Mouse (Mus musculus) MEL (cell line): Measurements from ENCODE around the gene Prmt1. TPM values are rescaled to one million over a fixed set of nuclear protein-coding genes. Genes with fewer than 3 reads are reported as not detected.

Source experiments
- DNase-seq: peaks from one replicate; pipeline ENCODE4 v3.0.0; 2011; ENCODE audit warnings: low read depth, low spot score
- H3K27ac ChIP-seq: 2 replicates; pipeline ENCODE4 v1.5.1; 2012; ENCODE audit warnings: low read depth, mild to moderate bottlenecking, control low read depth, low read length, moderate library complexity; ENCODE audit not compliant: control insufficient read depth
- H3K27me3 ChIP-seq, 2 experiments: fragments of 150-350 bp in 1 of 2; sonication (generic) in 1 of 2; 2 replicates each; pipeline ENCODE4 v1.6.1; 2012; ENCODE audit warnings: low read length in 2 of 2, mild to moderate bottlenecking in 2 of 2, improper control_type of control experiment in 1 of 2, moderate library complexity in 1 of 2; ENCODE audit not compliant: insufficient read depth in 2 of 2, control insufficient read depth in 1 of 2
- H3K36me3 ChIP-seq, 2 experiments: 2 replicates each; pipeline ENCODE4 v1.6.1; 2012 to 2014; ENCODE audit warnings: low read length in 2 of 2, improper control_type of control experiment in 1 of 2, inconsistent platforms in 1 of 2, mild to moderate bottlenecking in 1 of 2; ENCODE audit not compliant: insufficient read depth in 2 of 2, control insufficient read depth in 1 of 2
- H3K4me1 ChIP-seq, 2 experiments: fragments of 150-350 bp in 1 of 2; sonication (generic) in 1 of 2; 2 replicates each; pipeline ENCODE4 v1.6.1; 2012; ENCODE audit warnings: low read length in 2 of 2, improper control_type of control experiment in 1 of 2, mild to moderate bottlenecking in 1 of 2; ENCODE audit not compliant: insufficient read depth in 2 of 2, control insufficient read depth in 1 of 2
- H3K4me3 ChIP-seq, 2 experiments: fragments of 150-350 bp in 1 of 2; sonication (generic) in 1 of 2; 2 replicates each; pipeline ENCODE4 v1.5.1; 2012; ENCODE audit warnings: low read depth in 2 of 2, low read length in 2 of 2, mild to moderate bottlenecking in 2 of 2, moderate library complexity in 2 of 2, control low read depth in 1 of 2, improper control_type of control experiment in 1 of 2; ENCODE audit not compliant: control insufficient read depth in 1 of 2, insufficient read depth in 1 of 2
- H3K79me2 ChIP-seq: 2 replicates; pipeline ENCODE4 v1.6.1; 2012; ENCODE audit warnings: mild to moderate bottlenecking, low read length, moderate library complexity; ENCODE audit not compliant: control insufficient read depth, poor library complexity, insufficient read depth
- H3K9ac ChIP-seq: 2 replicates; pipeline ENCODE4 v1.6.1; 2012; ENCODE audit warnings: low read depth, mild to moderate bottlenecking, control low read depth, low read length, moderate library complexity; ENCODE audit not compliant: control insufficient read depth, poor library complexity, severe bottlenecking
- H3K9me3 ChIP-seq: fragments of 150-350 bp; sonication (generic); replicated peaks from 2 replicates; pipeline ENCODE4 v1.6.1; 2012; ENCODE audit warnings: mild to moderate bottlenecking, low read length, improper control_type of control experiment, moderate library complexity; ENCODE audit not compliant: insufficient read depth
- CHD1 ChIP-seq: IDR thresholded peaks from 2 replicates; pipeline ENCODE4 v1.6.1; 2012; ENCODE audit warnings: low read depth, mild to moderate bottlenecking, inconsistent platforms, low read length, improper control_type of control experiment
- CTCF ChIP-seq, 3 experiments: IDR thresholded peaks in 2 of 3; conservative IDR thresholded peaks in 1 of 3; 2 replicates each; pipeline ENCODE4 v1.5.1; 2011 to 2012; ENCODE audit warnings: low read length in 3 of 3, low read depth in 2 of 3, mild to moderate bottlenecking in 2 of 3, improper control_type of control experiment in 1 of 3, inconsistent platforms in 1 of 3, mixed read lengths in 1 of 3, moderate library complexity in 1 of 3; ENCODE audit not compliant: control insufficient read depth in 1 of 3, insufficient read depth in 1 of 3, poor library complexity in 1 of 3, severe bottlenecking in 1 of 3
- ETS1 ChIP-seq: IDR thresholded peaks from 2 replicates; pipeline ENCODE4 v1.6.1; 2012; ENCODE audit warnings: low read depth, mild to moderate bottlenecking, inconsistent platforms, low read length, improper control_type of control experiment, moderate library complexity
- JUND ChIP-seq: IDR thresholded peaks from 2 replicates; pipeline ENCODE4 v1.6.1; 2011; ENCODE audit warnings: low read depth, mild to moderate bottlenecking, improper control_type of control experiment, low read length
- MAFK ChIP-seq: IDR thresholded peaks from 2 replicates; pipeline ENCODE4 v1.6.1; 2011; ENCODE audit warnings: low read depth, mild to moderate bottlenecking, low read length, improper control_type of control experiment, borderline replicate concordance
- MAX ChIP-seq: IDR thresholded peaks from 2 replicates; pipeline ENCODE4 v1.6.1; 2011; ENCODE audit warnings: low read length, improper control_type of control experiment
- MXI1 ChIP-seq: IDR thresholded peaks from 2 replicates; pipeline ENCODE4 v1.6.1; 2011; ENCODE audit warnings: mild to moderate bottlenecking, low read depth, low read length, improper control_type of control experiment
- MYC ChIP-seq: IDR thresholded peaks from 2 replicates; pipeline ENCODE4 v1.6.1; 2011; ENCODE audit warnings: low read depth, mild to moderate bottlenecking, low read length, improper control_type of control experiment, moderate library complexity
- NELFE ChIP-seq: IDR thresholded peaks from 2 replicates; pipeline ENCODE4 v1.6.1; 2011; ENCODE audit warnings: low read depth, low read length, improper control_type of control experiment
- NRF1 ChIP-seq: IDR thresholded peaks from 2 replicates; pipeline ENCODE4 v1.6.1; 2014; ENCODE audit warnings: low read depth, mild to moderate bottlenecking, inconsistent platforms, low read length, improper control_type of control experiment, moderate library complexity; ENCODE audit not compliant: poor library complexity, insufficient read depth, severe bottlenecking
- POLR2A ChIP-seq, 2 experiments: IDR thresholded peaks; 2 replicates each; pipeline ENCODE4 v1.6.1; 2011 to 2012; ENCODE audit warnings: low read length in 2 of 2, mild to moderate bottlenecking in 2 of 2, control low read depth in 1 of 2, improper control_type of control experiment in 1 of 2, low read depth in 1 of 2, moderate library complexity in 1 of 2; ENCODE audit not compliant: control insufficient read depth in 1 of 2, insufficient read depth in 1 of 2, poor library complexity in 1 of 2
- POLR2AphosphoS5 ChIP-seq: IDR thresholded peaks from 2 replicates; pipeline ENCODE4 v1.6.1; 2012; ENCODE audit warnings: low read depth, borderline replicate concordance, mild to moderate bottlenecking, inconsistent platforms, low read length, moderate library complexity, mixed read lengths
- RAD21 ChIP-seq: IDR thresholded peaks from 2 replicates; pipeline ENCODE4 v1.6.1; 2011; ENCODE audit warnings: mild to moderate bottlenecking, low read depth, low read length, improper control_type of control experiment
- SIN3A ChIP-seq: IDR thresholded peaks from 2 replicates; pipeline ENCODE4 v1.6.1; 2012; ENCODE audit warnings: low read length, improper control_type of control experiment, inconsistent platforms
- SMC3 ChIP-seq: IDR thresholded peaks from 2 replicates; pipeline ENCODE4 v1.6.1; 2011; ENCODE audit warnings: low read depth, low read length, improper control_type of control experiment
- TAL1 ChIP-seq: IDR thresholded peaks from 2 replicates; pipeline ENCODE4 v1.6.1; 2012; ENCODE audit warnings: mild to moderate bottlenecking, inconsistent platforms, low read length, moderate library complexity, mixed read lengths
- TCF12 ChIP-seq: IDR thresholded peaks from 2 replicates; pipeline ENCODE4 v1.6.1; 2014; ENCODE audit warnings: low read depth, mild to moderate bottlenecking, inconsistent platforms, low read length, improper control_type of control experiment, moderate library complexity
- UBTF ChIP-seq: IDR thresholded peaks from 2 replicates; pipeline ENCODE4 v1.6.1; 2012; ENCODE audit warnings: low read depth, mild to moderate bottlenecking, inconsistent platforms, low read length, improper control_type of control experiment, moderate library complexity, borderline replicate concordance; ENCODE audit not compliant: insufficient read depth
- USF1 ChIP-seq: IDR thresholded peaks from 2 replicates; pipeline ENCODE4 v1.6.1; 2014; ENCODE audit warnings: low read depth, mild to moderate bottlenecking, inconsistent platforms, low read length, improper control_type of control experiment, moderate library complexity
- USF2 ChIP-seq, 2 experiments: IDR thresholded peaks; 2 replicates each; pipeline ENCODE4 v1.6.1; 2011 to 2012; ENCODE audit warnings: improper control_type of control experiment in 2 of 2, low read length in 2 of 2, borderline replicate concordance in 1 of 2, inconsistent platforms in 1 of 2, low read depth in 1 of 2, mild to moderate bottlenecking in 1 of 2; ENCODE audit not compliant: insufficient read depth in 1 of 2
- ZC3H11A ChIP-seq: IDR thresholded peaks from 2 replicates; pipeline ENCODE4 v1.6.1; 2012; ENCODE audit warnings: low read depth, mild to moderate bottlenecking, inconsistent platforms, low read length, improper control_type of control experiment
- ZKSCAN1 ChIP-seq: IDR thresholded peaks from 2 replicates; pipeline ENCODE4 v1.6.1; 2012; ENCODE audit warnings: low read depth, mild to moderate bottlenecking, inconsistent platforms, low read length, improper control_type of control experiment, moderate library complexity
- polyA plus RNA-seq, 2 experiments: library from polyadenylated mRNA; stranded (reverse) in 1 of 2; unstranded in 1 of 2; fragments of >175 nt in 1 of 2; fragments of >200 nt in 1 of 2; gene quantifications; 2 replicates each; pipeline versions ENCODE4 v1.2.1 to v1.2.4; 2012; ENCODE audit warnings: low replicate concordance in 2 of 2, low read depth in 1 of 2; ENCODE audit not compliant: insufficient read length in 2 of 2, insufficient read depth in 1 of 2, missing spikeins in 1 of 2
- total RNA-seq: library from RNA; depleted of rRNA; stranded (reverse); fragments of 300-350 nt; gene quantifications from 2 replicates; pipeline ENCODE4 v1.2.3, GENCODE M21; 2012

Prmt1 gene
- total and polyA plus RNA-seq, 3 experiments, result 254 to 715 (median 317) TPM

- TF ChIP-seq USF2 (IDR thresholded peaks at IDR 0.05; ENCODE audit: borderline replicate concordance in 1 of 2, insufficient read depth in 1 of 2, low read depth in 1 of 2, low read length in 2 of 2) (no peak), JUND (no peak), ZKSCAN1 (no peak), MYC (no peak), ZC3H11A (no peak), CHD1 (no peak), USF1 (no peak), MAX (no peak), UBTF (no peak), NRF1 (no peak), MAFK (no peak)
Observed at GRCm38 (mm10) chr7:45015344-45015956, 29.1 kb upstream of the Prmt1 start (continued).

DNA sequence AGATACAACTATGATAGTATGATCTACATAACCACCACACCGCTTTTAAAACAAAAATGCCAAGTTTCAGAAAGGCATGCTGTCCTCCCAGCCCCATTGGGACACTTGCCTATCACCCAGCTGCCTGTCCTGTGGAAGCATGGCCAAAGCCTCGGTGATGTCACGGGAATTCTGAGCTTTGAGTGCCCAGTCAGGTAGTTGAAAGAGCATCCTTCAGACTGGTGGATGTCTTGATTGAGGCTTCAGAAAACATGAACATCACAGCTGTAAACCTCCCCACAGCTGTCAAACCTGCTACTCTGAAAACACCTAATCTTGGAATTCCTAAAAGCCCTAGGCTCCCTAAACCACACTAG, 27.7 kb upstream of the Prmt1 start:
- Histone ChIP-seq H3K36me3 (peaks cover 4 to 17% of the 10 kb centered on the region in 2 experiments), H3K9me3 (no peaks in the 10 kb centered on the region), H3K4me3 (no peak overlapping the region), H3K9ac (no peak overlapping the region), H3K27me3 (no peaks in the 10 kb centered on the region), H3K79me2 (peaks cover 16% of the 10 kb centered on the region)
- TF ChIP-seq USF2 (IDR thresholded peaks at IDR 0.05; ENCODE audit: borderline replicate concordance in 1 of 2, insufficient read depth in 1 of 2, low read depth in 1 of 2, low read length in 2 of 2) (no peak), ETS1 (no peak), SIN3A (no peak)
- TF ChIP-seq, all 39 proteins: peak for 0
- DNase-seq, result no peak
- Histone ChIP-seq H3K4me1 (peaks cover 4 to 24% of the 10 kb centered on the region in 2 experiments), H3K27ac (no peak overlapping the region)

GRCm38 (mm10) chr7:45013366-45014095, 27.2 kb upstream of the Prmt1 start:
- TF ChIP-seq NELFE, result no peak
- no peak for TF ChIP-seq MYC
- TF ChIP-seq TCF12, result no peak
- no peak; a peak in 1 of 4 replicates for TF ChIP-seq POLR2A (IDR thresholded peaks at IDR 0.05; ENCODE audit: control insufficient read depth in 1 of 2, insufficient read depth in 1 of 2, low read depth in 1 of 2, low read length in 2 of 2, poor library complexity in 1 of 2)
- TF ChIP-seq JUND, result no peak
- no peak for TF ChIP-seq TAL1
- no peak for TF ChIP-seq ZKSCAN1
- TF ChIP-seq POLR2AphosphoS5, result no peak
- TF ChIP-seq USF2 (IDR thresholded peaks at IDR 0.05; ENCODE audit: borderline replicate concordance in 1 of 2, insufficient read depth in 1 of 2, low read depth in 1 of 2, low read length in 2 of 2), result no peak
- TF ChIP-seq SMC3, result no peak
- no peak for TF ChIP-seq UBTF
- no peak for TF ChIP-seq MXI1
- no peak for TF ChIP-seq RAD21
- no peak for TF ChIP-seq ETS1
- no peak for TF ChIP-seq CTCF (IDR thresholded peaks at IDR 0.05 in 2 of 3, conservative IDR thresholded peaks at IDR 0.05 in 1 of 3; ENCODE audit: control insufficient read depth in 1 of 3, insufficient read depth in 1 of 3, low read depth in 2 of 3, low read length in 3 of 3, poor library complexity in 1 of 3, severe bottlenecking in 1 of 3)
- TF ChIP-seq USF1, result no peak
- peaks cover 4 to 19% of the 10 kb centered on the region in 2 experiments for H3K4me1 ChIP-seq
- H3K9ac ChIP-seq, result no peak overlapping the region
- no peaks in the 10 kb centered on the region for H3K9me3 ChIP-seq
- peaks cover 4 to 12% of the 10 kb centered on the region in 2 experiments for H3K36me3 ChIP-seq
- peaks cover 16% of the 10 kb centered on the region for H3K79me2 ChIP-seq
- no peak overlapping the region for H3K4me3 ChIP-seq
- DNase-seq, result no peak
- no peak overlapping the region for H3K27ac ChIP-seq
- no peaks in the 10 kb centered on the region for H3K27me3 ChIP-seq
